Mouse (Mus musculus) kidney, embryonic 16.5 days (tissue): ENCODE measurements around the gene Ppp1r13b. TPM values are rescaled to one million over a fixed set of nuclear protein-coding genes. Genes with fewer than 3 reads are reported as not detected.
A peak's percentile ranks its signal among the peaks of the same experiment; 100 is the strongest.

ENCODE experiments used
- ATAC-seq: fragments of 200-750 bp; cut with Nextera tagmentation; 2 replicates; pipeline ENCODE4 v1.8.0; 2017; ENCODE audit warnings: moderate TSS enrichment; ENCODE audit not compliant: low FRiP score, low TSS enrichment
- H3K27ac ChIP-seq: fragments of 300-500 bp; sonication (generic); 2 replicates; pipeline ENCODE4 v1.5.1; 2014; ENCODE audit warnings: low read length
- H3K27me3 ChIP-seq: fragments of 300-500 bp; sonication (generic); 2 replicates; pipeline ENCODE4 v1.6.1; 2014; ENCODE audit warnings: low read length, control low read depth, mixed read lengths; ENCODE audit not compliant: insufficient read depth
- H3K36me3 ChIP-seq: fragments of 300-500 bp; sonication (generic); 2 replicates; pipeline ENCODE4 v1.6.1; 2014; ENCODE audit warnings: low read length, control low read depth, mixed read lengths; ENCODE audit not compliant: insufficient read depth
- H3K4me1 ChIP-seq: fragments of 300-500 bp; sonication (generic); 2 replicates; pipeline ENCODE4 v1.6.1; 2014; ENCODE audit warnings: low read length, control low read depth, mixed read lengths; ENCODE audit not compliant: insufficient read depth
- H3K4me2 ChIP-seq: fragments of 300-500 bp; sonication (generic); replicated peaks from 2 replicates; pipeline ENCODE4 v1.6.1; 2014; ENCODE audit warnings: low read depth, low read length
- H3K4me3 ChIP-seq: fragments of 300-500 bp; sonication (generic); 2 replicates; pipeline ENCODE4 v1.5.1; 2014; ENCODE audit warnings: mild to moderate bottlenecking, low read length
- H3K9ac ChIP-seq: fragments of 300-500 bp; sonication (generic); replicated peaks from 2 replicates; pipeline ENCODE4 v1.6.1; 2014; ENCODE audit warnings: low read length
- H3K9me3 ChIP-seq: fragments of 300-500 bp; sonication (generic); 2 replicates; pipeline ENCODE4 v1.6.1; 2016; ENCODE audit warnings: low read length, control low read depth
- WGBS: fragments of 180-500 bp; shearing (Covaris S2); extraction: QIAGEN DNeasy Blood & Tissue Kit; methylation state at CpG from one replicate; pipeline ENCODE4 v1.1.7; 2014; 5-methylcytosine and 5-hydroxymethylcytosine counted together
- polyA plus RNA-seq: library from polyadenylated mRNA; unstranded; fragments of >200 nt; fragmentation: Nextera tagmentation; extraction: Ambion mirVana; gene quantifications from 2 replicates; pipeline ENCODE4 v1.2.1, GENCODE M21; 2015

Ppp1r13b gene
- polyA plus RNA-seq, 1 experiment from 2014 or later, result 14.7 TPM

GRCm38 (mm10) chr12:111870811-111871210 is 37.1 kb downstream of the Ppp1r13b start:
- no peaks in the 10 kb centered on the region for H3K27me3 ChIP-seq
- no peaks in the 10 kb centered on the region for H3K9me3 ChIP-seq
- no peak overlapping the region for H3K27ac ChIP-seq
- WGBS, result 92% methylated on average over 7 of the region's 7 CpGs
- no peak overlapping the region for H3K4me2 ChIP-seq
- ATAC-seq, result no peak
- H3K4me3 ChIP-seq, result no peak overlapping the region
- no peak overlapping the region for H3K9ac ChIP-seq
- peaks cover 3% of the 10 kb centered on the region for H3K4me1 ChIP-seq
- peaks cover 9% of the 10 kb centered on the region for H3K36me3 ChIP-seq

GRCm38 (mm10) chr12:111869806-111870205 is 38.1 kb downstream of the Ppp1r13b start:
- Histone ChIP-seq H3K4me1 (no peaks in the 10 kb centered on the region), H3K27me3 (no peaks in the 10 kb centered on the region), H3K27ac (no peak overlapping the region), H3K4me3 (no peak overlapping the region), H3K9me3 (no peaks in the 10 kb centered on the region), H3K9ac (no peak overlapping the region), H3K36me3 (peaks cover 9% of the 10 kb centered on the region), H3K4me2 (no peak overlapping the region)
- WGBS, result 95% methylated on average over 1 of the region's 1 CpGs
- no peak for ATAC-seq

GRCm38 (mm10) chr12:111864206-111864824 is 43.6 kb downstream of the Ppp1r13b start:
- Histone ChIP-seq H3K36me3 (peaks cover 7% of the 10 kb centered on the region; the same call in 1 of the 2 replicates), H3K4me1 (no peaks in the 10 kb centered on the region), H3K4me3 (no peak overlapping the region), H3K9ac (no peak overlapping the region), H3K27me3 (no peaks in the 10 kb centered on the region), H3K4me2 (no peak overlapping the region), H3K9me3 (no peaks in the 10 kb centered on the region), H3K27ac (no peak overlapping the region)
- 89% methylated on average over 4 of the region's 4 CpGs for WGBS
- ATAC-seq, result no peak

- 0 out of 2 replicates have a peak, but pooled peaks cover 2% of the 10 kb centered on the region for H3K4me1 ChIP-seq
- WGBS, result 92% methylated on average over 2 of the region's 2 CpGs
Observed at GRCm38 (mm10) chr12:111855448-111855847, 52.5 kb downstream of the Ppp1r13b start.

GRCm38 (mm10) chr12:111853546-111853945 is 54.4 kb downstream of the Ppp1r13b start:
- no peak for ATAC-seq
- Histone ChIP-seq H3K4me3 (no peak overlapping the region), H3K9ac (no peak overlapping the region), H3K4me1 (0 out of 2 replicates have a peak, but pooled peaks cover 2% of the 10 kb centered on the region), H3K27ac (no peak overlapping the region), H3K9me3 (no peaks in the 10 kb centered on the region), H3K27me3 (no peaks in the 10 kb centered on the region), H3K36me3 (peaks cover 12% of the 10 kb centered on the region; the same call in 1 of the 2 replicates), H3K4me2 (no peak overlapping the region)
- 50% methylated on average over 4 of the region's 4 CpGs for WGBS

More at GRCm38 (mm10) chr12:111855448-111855847, 52.5 kb downstream of the Ppp1r13b start:
- Histone ChIP-seq H3K36me3 (peaks cover 8% of the 10 kb centered on the region; the same call in 1 of the 2 replicates), H3K27ac (no peak overlapping the region), H3K9me3 (no peaks in the 10 kb centered on the region), H3K4me3 (no peak overlapping the region), H3K4me2 (no peak overlapping the region), H3K27me3 (no peaks in the 10 kb centered on the region), H3K9ac (no peak overlapping the region)
- no peak for ATAC-seq

DNA sequence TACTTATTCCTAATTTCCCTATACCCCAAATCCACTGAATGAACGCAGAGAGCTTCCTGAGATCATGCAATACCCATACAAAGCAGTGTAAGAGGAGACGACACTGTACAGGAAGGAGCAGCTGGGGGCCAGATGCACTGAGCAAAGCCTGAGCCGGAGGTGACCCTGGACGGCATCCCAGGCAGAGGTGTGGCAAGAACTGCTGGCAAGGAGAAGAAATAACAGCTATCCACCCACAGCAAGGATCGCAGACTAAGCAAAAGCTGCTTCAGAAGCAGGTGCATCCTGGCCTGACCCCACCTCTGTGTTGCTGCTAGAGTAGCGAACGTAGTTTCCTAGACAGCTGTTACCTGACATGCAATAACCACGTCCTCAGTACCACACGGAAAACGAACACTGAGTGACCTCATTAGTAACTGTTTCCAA is 54.9 kb downstream of the Ppp1r13b start:
- H3K27ac ChIP-seq, result no peak overlapping the region
- no peaks in the 10 kb centered on the region for H3K27me3 ChIP-seq
- H3K9me3 ChIP-seq, result no peaks in the 10 kb centered on the region
- WGBS, result 43% methylated on average over 10 of the region's 10 CpGs
- no peak overlapping the region for H3K9ac ChIP-seq
- no peak overlapping the region for H3K4me2 ChIP-seq
- H3K36me3 ChIP-seq, result peaks cover 12% of the 10 kb centered on the region; the same call in 1 of the 2 replicates
- H3K4me1 ChIP-seq, result 0 out of 2 replicates have a peak, but pooled peaks cover 2% of the 10 kb centered on the region
- H3K4me3 ChIP-seq, result no peak overlapping the region
- no peak for ATAC-seq

DNA sequence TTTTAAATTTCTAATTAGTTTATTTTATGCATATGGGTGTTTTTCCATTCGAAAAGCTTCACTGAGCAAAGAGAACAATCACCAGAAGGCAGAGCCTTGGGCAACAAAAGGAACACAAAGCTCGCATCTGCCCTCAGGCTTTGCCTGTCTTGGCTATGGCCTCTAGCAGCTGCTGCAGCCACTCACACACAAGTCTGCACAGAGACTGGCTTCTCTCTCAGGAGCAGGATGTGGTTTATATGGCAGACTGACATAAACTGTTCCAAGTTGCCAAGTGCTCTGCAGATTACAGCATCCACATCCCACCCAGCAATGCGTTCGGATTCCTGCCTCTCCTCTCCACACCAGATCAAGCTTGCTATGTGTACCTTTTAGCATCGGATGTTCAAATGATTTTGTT is 56.2 kb downstream of the Ppp1r13b start:
- Histone ChIP-seq H3K27me3 (no peaks in the 10 kb centered on the region), H3K9ac (no peak overlapping the region), H3K27ac (no peak overlapping the region), H3K4me1 (0 out of 2 replicates have a peak, but pooled peaks cover 2% of the 10 kb centered on the region), H3K4me3 (no peak overlapping the region), H3K9me3 (no peaks in the 10 kb centered on the region), H3K36me3 (peaks cover 9% of the 10 kb centered on the region; the same call in 1 of the 2 replicates), H3K4me2 (no peak overlapping the region)
- ATAC-seq, result no peak
- 77% methylated on average over 5 of the region's 5 CpGs for WGBS

DNA sequence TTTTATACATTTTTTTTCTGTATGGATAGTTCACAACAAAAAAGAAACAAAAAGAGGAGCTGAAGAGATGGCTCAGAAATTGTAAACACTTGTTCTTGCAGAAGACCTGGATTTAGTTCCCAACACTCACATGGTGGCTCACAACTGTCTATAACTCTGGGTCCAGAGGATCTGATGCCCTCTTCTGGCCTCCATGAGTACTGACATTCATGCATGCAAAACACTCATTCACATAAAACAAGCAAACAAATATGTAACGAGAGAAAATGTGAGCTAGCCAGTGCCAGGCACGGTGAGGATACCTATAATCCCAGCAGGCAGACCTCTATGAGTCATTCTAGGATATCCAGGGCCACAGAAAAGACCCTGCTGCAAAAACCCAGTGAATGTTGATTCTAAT is 56.7 kb downstream of the Ppp1r13b start:
- 0 out of 2 replicates have a peak, but pooled peaks cover 2% of the 10 kb centered on the region for H3K4me1 ChIP-seq
- no peaks in the 10 kb centered on the region for H3K27me3 ChIP-seq
- 75% methylated on average over 2 of the region's 2 CpGs for WGBS
- H3K4me3 ChIP-seq, result no peak overlapping the region
- no peak overlapping the region for H3K9ac ChIP-seq
- H3K9me3 ChIP-seq, result no peaks in the 10 kb centered on the region
- H3K36me3 ChIP-seq, result peaks cover 9% of the 10 kb centered on the region; the same call in 1 of the 2 replicates
- H3K27ac ChIP-seq, result no peak overlapping the region
- no peak overlapping the region for H3K4me2 ChIP-seq
- ATAC-seq, result no peak

DNA sequence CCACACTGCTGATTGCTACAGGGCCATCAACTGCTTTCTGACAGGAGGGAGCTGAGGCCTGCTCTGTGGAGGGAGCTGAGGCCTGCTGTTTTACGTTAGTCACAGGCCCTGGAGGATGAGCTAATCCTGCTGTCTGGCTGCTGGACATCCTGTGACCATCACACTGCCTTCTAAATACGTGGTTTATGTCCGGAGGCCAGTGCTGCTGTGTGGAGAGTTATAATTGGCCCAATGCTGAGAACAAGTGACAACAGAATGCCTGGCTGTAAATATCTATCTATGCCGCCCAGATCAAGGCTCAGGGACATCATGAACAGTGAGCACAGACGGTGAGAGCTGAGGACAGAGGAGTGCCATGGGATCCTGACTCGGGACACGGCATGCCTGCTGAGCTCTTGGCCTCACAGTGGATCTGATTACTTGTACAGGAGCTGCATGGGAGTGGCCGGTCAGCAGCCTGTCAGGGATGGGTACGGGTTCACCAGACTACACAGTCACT is 59.6 kb downstream of the Ppp1r13b start:
- 0 out of 2 replicates have a peak, but pooled peaks have one; percentile 27 for ATAC-seq
- Histone ChIP-seq H3K27me3 (no peaks in the 10 kb centered on the region), H3K4me1 (0 out of 2 replicates have a peak, but pooled peaks cover 2% of the 10 kb centered on the region), H3K9ac (no peak overlapping the region), H3K36me3 (peaks cover 5% of the 10 kb centered on the region; the same call in 1 of the 2 replicates), H3K9me3 (no peaks in the 10 kb centered on the region), H3K4me3 (no peak overlapping the region), H3K4me2 (no peak overlapping the region), H3K27ac (no peak overlapping the region)
- WGBS, result 57% methylated on average over 9 of the region's 9 CpGs

GRCm38 (mm10) chr12:111846815-111847214 is 61.1 kb downstream of the Ppp1r13b start:
- H3K4me1 ChIP-seq, result no peaks in the 10 kb centered on the region

More at GRCm38 (mm10) chr12:111846815-111847214, 61.1 kb downstream of the Ppp1r13b start:
- no peak overlapping the region for H3K4me3 ChIP-seq
- no peak overlapping the region for H3K9ac ChIP-seq
- 70% methylated on average over 10 of the region's 10 CpGs for WGBS
- H3K27ac ChIP-seq, result no peak overlapping the region
- no peak for ATAC-seq
- H3K4me2 ChIP-seq, result no peak overlapping the region
- no peaks in the 10 kb centered on the region for H3K9me3 ChIP-seq
- H3K27me3 ChIP-seq, result no peaks in the 10 kb centered on the region
- peaks cover 13% of the 10 kb centered on the region; the same call in 1 of the 2 replicates for H3K36me3 ChIP-seq
